Mouse (Mus musculus) heart, adult 2 months (tissue): ENCODE data around the gene Fam184a. TPM values are rescaled to one million over a fixed set of nuclear protein-coding genes. Genes with fewer than 3 reads are reported as not detected.

Experiments used
- DNase-seq, 2 experiments: peaks; one replicate each; pipeline ENCODE4 v3.0.0; 2021
- H3K27ac ChIP-seq: fragments of 200-600 bp; 2 replicates; pipeline ENCODE4 v1.8.1; 2022
- H3K27me3 ChIP-seq: fragments of 200-500 bp; 2 replicates; pipeline ENCODE4 v1.6.1; 2012; ENCODE audit warnings: mild to moderate bottlenecking, low read length, inconsistent platforms, mixed read lengths; ENCODE audit not compliant: control insufficient read depth, insufficient read depth
- H3K36me3 ChIP-seq: fragments of 200-500 bp; 2 replicates; pipeline ENCODE4 v1.6.1; 2012; ENCODE audit warnings: low read length, inconsistent platforms; ENCODE audit not compliant: control insufficient read depth, insufficient read depth
- H3K4me1 ChIP-seq: fragments of 200-500 bp; 2 replicates; pipeline ENCODE4 v1.6.1; 2011; ENCODE audit warnings: low read length; ENCODE audit not compliant: control insufficient read depth, insufficient read depth
- H3K4me3 ChIP-seq: fragments of 200-600 bp; 2 replicates; pipeline ENCODE4 v1.8.1; 2022
- H3K79me2 ChIP-seq: fragments of 200-500 bp; replicated peaks from 2 replicates; pipeline ENCODE4 v1.6.1; 2012; ENCODE audit warnings: mild to moderate bottlenecking, inconsistent platforms, low read length, moderate library complexity, mixed read lengths; ENCODE audit not compliant: control insufficient read depth, insufficient read depth
- H3K9ac ChIP-seq: fragments of 200-500 bp; 2 replicates; pipeline ENCODE4 v1.6.1; 2012; ENCODE audit warnings: low read depth, mild to moderate bottlenecking, control low read depth, inconsistent platforms, low read length, mixed read lengths
- CTCF ChIP-seq: fragments of 200-600 bp; IDR thresholded peaks from 2 replicates; pipeline ENCODE4 v1.8.1; 2022; ENCODE audit warnings: antibody characterized with exemption, mild to moderate bottlenecking, moderate library complexity
- EP300 ChIP-seq: fragments of 200-500 bp; IDR thresholded peaks from 2 replicates; pipeline ENCODE4 v1.6.1; 2011; ENCODE audit warnings: low read depth, low read length, control low read depth; ENCODE audit not compliant: insufficient read depth
- POLR2A ChIP-seq: fragments of 200-500 bp; IDR thresholded peaks from 2 replicates; pipeline ENCODE4 v1.6.1; 2011; ENCODE audit warnings: mild to moderate bottlenecking, low read depth, low read length, control low read depth; ENCODE audit not compliant: insufficient read depth
- WGBS: fragments of 180-500 bp; shearing (Covaris S2); methylation state at CpG from one replicate; pipeline ENCODE4 v1.1.7; 2018; 5-methylcytosine and 5-hydroxymethylcytosine counted together
- intact Hi-C: fragments of 180-260 bp; cut with DNase I; formaldehyde crosslinking; loops from one replicate; pipeline ENCODE4 v1.15.1; 2025
- long read RNA-seq: library from polyadenylated mRNA; stranded (forward); transcript quantifications from one replicate; pipeline ENCODE4 v2.0.0, GENCODE M21; 2021
- polyA plus RNA-seq: library from polyadenylated mRNA; depleted of rRNA; stranded (reverse); fragments of >200 nt; gene quantifications from 2 replicates; pipeline ENCODE4 v1.2.3, GENCODE M21; 2012; rRNA removed
- total RNA-seq, 2 experiments: library from RNA; stranded (reverse); gene quantifications; 2 replicates each; pipeline ENCODE4 v1.2.3; 2021

The Fam184a gene
- total RNA-seq = under 1 TPM; 0.73 to 0.96 TPM
- 0.53 and 0.61 TPM in 2 replicates for polyA plus RNA-seq
- long read RNA-seq, partial matches to known transcripts = 0 of 1 reads
- long read RNA-seq, other reads (novel, unspliced or antisense) = 1 of 1 reads

GRCm38 (mm10) chr10:53750955-53751652 is at the start of gene Fam184a:
Gene Fam184a (minus strand): TSS chr10:53751123.
- H3K9ac ChIP-seq = peak within 1 kb of the TSS; percentile 69
- H3K27me3 ChIP-seq = peaks cover 3% of the 10 kb centered on the region; the same call in 1 of the 2 replicates
- no peaks in the 10 kb centered on the region for H3K36me3 ChIP-seq
- no peaks in the 10 kb centered on the region for H3K4me1 ChIP-seq
- H3K27ac ChIP-seq = no peak within 1 kb of the TSS
- no peaks in the 10 kb centered on the region for H3K79me2 ChIP-seq
- peak; percentile 75 to 77 for DNase-seq
- peak within 1 kb of the TSS; percentile 53 for H3K4me3 ChIP-seq
- TF ChIP-seq CTCF (no peak), POLR2A (no peak), EP300 (no peak)
- 4% methylated on average over 63 of the region's 71 CpGs for WGBS
- intact Hi-C loops = no loop called here

- Histone ChIP-seq H3K27me3 (no peaks in the 10 kb centered on the region), H3K27ac (no peak overlapping the region), H3K79me2 (no peaks in the 10 kb centered on the region), H3K9ac (no peak overlapping the region), H3K4me3 (no peak overlapping the region), H3K4me1 (no peaks in the 10 kb centered on the region), H3K36me3 (no peaks in the 10 kb centered on the region)
- TF ChIP-seq EP300 = no peak
- TF ChIP-seq POLR2A = no peak
- TF ChIP-seq CTCF = no peak
- DNase-seq = no peak
- 100% methylated on average over 1 of the region's 1 CpGs for WGBS
- intact Hi-C loops = loop anchor here (1.0 kb wide), 1 partner anchor 155 kb away; no protein-coding TSS in a partner anchor
Measured at GRCm38 (mm10) chr10:53796258-53796581, 45.3 kb upstream of the Fam184a start.

- TF ChIP-seq CTCF = peak; percentile 64
- no peak for TF ChIP-seq EP300
- Histone ChIP-seq H3K79me2 (no peaks in the 10 kb centered on the region), H3K27ac (no peak overlapping the region), H3K4me3 (no peak overlapping the region), H3K4me1 (no peaks in the 10 kb centered on the region), H3K36me3 (no peaks in the 10 kb centered on the region), H3K9ac (no peak overlapping the region), H3K27me3 (no peaks in the 10 kb centered on the region)
- 6% methylated on average over 2 of the region's 2 CpGs for whole genome bisulfite sequencing
- intact Hi-C loops = loop anchor here (1.0 kb wide), 1 partner anchor 154 kb away; no protein-coding TSS in a partner anchor
- DNase-seq = no peak
Measured at GRCm38 (mm10) chr10:53795567-53796257, 44.8 kb upstream of the Fam184a start.

GRCm38 (mm10) chr10:53791281-53791680 is 40.4 kb upstream of the Fam184a start:
- intact Hi-C loops = no loop called here
- TF ChIP-seq CTCF = no peak
- no peak for TF ChIP-seq EP300
- TF ChIP-seq POLR2A = no peak
- WGBS = 55% methylated on average over 2 of the region's 2 CpGs

GRCm38 (mm10) chr10:53776591-53776990 is 25.7 kb upstream of the Fam184a start:
- Histone ChIP-seq H3K4me3 (no peak overlapping the region), H3K9ac (no peak overlapping the region), H3K27me3 (no peaks in the 10 kb centered on the region), H3K27ac (no peak overlapping the region), H3K4me1 (no peaks in the 10 kb centered on the region), H3K79me2 (no peaks in the 10 kb centered on the region), H3K36me3 (no peaks in the 10 kb centered on the region)
- intact Hi-C loops = no loop called here
- no peak for DNase-seq
- TF ChIP-seq POLR2A (no peak), EP300 (no peak), CTCF (no peak)
- WGBS = 81% methylated on average over 2 of the region's 2 CpGs

More at GRCm38 (mm10) chr10:53791281-53791680, 40.4 kb upstream of the Fam184a start:
- H3K9ac ChIP-seq = no peak overlapping the region
- H3K27me3 ChIP-seq = no peaks in the 10 kb centered on the region
- H3K27ac ChIP-seq = no peak overlapping the region
- no peaks in the 10 kb centered on the region for H3K79me2 ChIP-seq
- no peak for DNase-seq
- H3K4me3 ChIP-seq = no peak overlapping the region
- H3K4me1 ChIP-seq = no peaks in the 10 kb centered on the region
- H3K36me3 ChIP-seq = no peaks in the 10 kb centered on the region

- no peaks in the 10 kb centered on the region for H3K27me3 ChIP-seq
- no peak overlapping the region for H3K9ac ChIP-seq
- intact Hi-C loops = no loop called here
- H3K27ac ChIP-seq = no peak overlapping the region
- no peaks in the 10 kb centered on the region for H3K4me1 ChIP-seq
- no peak for TF ChIP-seq EP300
- TF ChIP-seq CTCF = no peak
- H3K36me3 ChIP-seq = no peaks in the 10 kb centered on the region
- no peak overlapping the region for H3K4me3 ChIP-seq
- DNase-seq = no peak
- 59% methylated on average over 4 of the region's 4 CpGs for WGBS
- H3K79me2 ChIP-seq = no peaks in the 10 kb centered on the region
Measured at GRCm38 (mm10) chr10:53772708-53773107, 21.8 kb upstream of the Fam184a start.
